Mouse (Mus musculus) forebrain, embryonic 12.5 days (tissue): ENCODE data around the gene Olfr1290. TPM values are rescaled to one million over a fixed set of nuclear protein-coding genes. Genes with fewer than 3 reads are reported as not detected.

Experiments used
- ATAC-seq: fragments of 200-750 bp; cut with Nextera tagmentation; 2 replicates; pipeline ENCODE4 v1.8.0; 2017; ENCODE audit warnings: moderate TSS enrichment; ENCODE audit not compliant: low FRiP score
- H3K27ac ChIP-seq: fragments of 300-500 bp; sonication (generic); 2 replicates; pipeline ENCODE4 v1.5.1; 2016; ENCODE audit warnings: mild to moderate bottlenecking
- H3K27me3 ChIP-seq: fragments of 300-500 bp; sonication (generic); 2 replicates; pipeline ENCODE4 v1.6.1; 2016; ENCODE audit warnings: mild to moderate bottlenecking
- H3K36me3 ChIP-seq: fragments of 300-500 bp; sonication (generic); replicated peaks from 2 replicates; pipeline ENCODE4 v1.6.1; 2016; ENCODE audit warnings: mild to moderate bottlenecking
- H3K4me1 ChIP-seq: fragments of 300-500 bp; sonication (generic); 2 replicates; pipeline ENCODE4 v1.6.1; 2016
- H3K4me2 ChIP-seq: fragments of 300-500 bp; sonication (generic); 2 replicates; pipeline ENCODE4 v1.6.1; 2016; ENCODE audit warnings: mild to moderate bottlenecking, moderate library complexity
- H3K4me3 ChIP-seq: fragments of 300-500 bp; sonication (generic); replicated peaks from 2 replicates; pipeline ENCODE4 v1.5.1; 2016; ENCODE audit warnings: mild to moderate bottlenecking
- H3K9ac ChIP-seq: fragments of 300-500 bp; sonication (generic); 2 replicates; pipeline ENCODE4 v1.6.1; 2016; ENCODE audit warnings: mild to moderate bottlenecking
- H3K9me3 ChIP-seq: fragments of 300-500 bp; sonication (generic); 2 replicates; pipeline ENCODE4 v1.6.1; 2016
- WGBS: fragments of 180-500 bp; shearing (Covaris S2); methylation state at CpG from one replicate; pipeline ENCODE4 v1.1.7; 2016; 5-methylcytosine and 5-hydroxymethylcytosine counted together
- polyA plus RNA-seq: library from polyadenylated mRNA; unstranded; fragments of >200 nt; fragmentation: Nextera tagmentation; extraction: Ambion mirVana; gene quantifications from 2 replicates; pipeline ENCODE4 v1.2.1, GENCODE M21; 2016

The Olfr1290 gene
- polyA plus RNA-seq: not detected in 2 replicates

- no peak for ATAC-seq
- Histone ChIP-seq H3K4me3 (no peak within 1 kb of the TSS), H3K9me3 (no peaks in the 10 kb centered on the region), H3K27ac (no peak within 1 kb of the TSS), H3K27me3 (no peaks in the 10 kb centered on the region), H3K9ac (no peak within 1 kb of the TSS), H3K4me1 (no peaks in the 10 kb centered on the region), H3K4me2 (no peak within 1 kb of the TSS), H3K36me3 (no peaks in the 10 kb centered on the region)
- 81% methylated on average over 5 of the region's 5 CpGs for WGBS
These were observed at the start of gene Olfr1290 for GRCm38 (mm10) chr2:111493729-111494128. Gene Olfr1290, minus strand, starts transcription at chr2:111493829.

DNA sequence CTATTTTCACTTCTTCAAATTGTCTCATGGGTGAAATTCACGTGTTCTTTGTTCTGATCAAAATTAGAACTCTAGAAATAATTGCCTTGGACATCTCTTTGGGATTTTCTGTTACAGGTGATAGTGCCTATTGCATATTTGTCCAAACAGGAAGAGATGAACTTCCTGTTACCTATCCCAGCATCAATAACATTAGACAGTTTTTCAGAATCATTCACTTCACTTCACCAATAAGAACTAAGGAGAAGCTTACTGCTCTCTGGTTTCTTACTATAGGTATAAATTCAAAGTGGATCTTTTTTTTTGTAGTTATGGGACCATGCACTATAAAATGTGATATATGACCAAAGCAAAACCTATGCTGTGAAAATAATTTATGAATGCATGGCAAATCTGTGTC is 46.6 kb upstream of the Olfr1290 start, which contains the start of gene Olfr1294:
Olfr1294 (minus strand) TSS at position 101 of the 400 bp plus-strand sequence.
- 54% methylated on average over 1 of the region's 1 CpGs for WGBS
- no peak within 1 kb of the TSS for H3K27ac ChIP-seq
- ATAC-seq: no peak

GRCm38 (mm10) chr2:111524903-111525302 is 31.3 kb upstream of the Olfr1290 start, which contains the start of gene Olfr1293-ps:
Gene Olfr1293-ps, plus strand, starts transcription at chr2:111525203.
- Histone ChIP-seq H3K4me1 (no peaks in the 10 kb centered on the region), H3K27me3 (no peaks in the 10 kb centered on the region), H3K4me2 (no peak within 1 kb of the TSS), H3K36me3 (no peaks in the 10 kb centered on the region), H3K27ac (no peak within 1 kb of the TSS), H3K9me3 (0 out of 2 replicates have a peak, but pooled peaks cover 2% of the 10 kb centered on the region), H3K9ac (no peak within 1 kb of the TSS), H3K4me3 (no peak within 1 kb of the TSS)
- no peak for ATAC-seq
- WGBS: 93% methylated on average over 1 of the region's 1 CpGs

More for the DNA sequence above, 46.6 kb upstream of the Olfr1290 start, which contains the start of gene Olfr1294:
- H3K4me1 ChIP-seq: no peaks in the 10 kb centered on the region
- no peak within 1 kb of the TSS for H3K4me3 ChIP-seq
- H3K4me2 ChIP-seq: no peak within 1 kb of the TSS
- no peaks in the 10 kb centered on the region for H3K9me3 ChIP-seq
- H3K27me3 ChIP-seq: no peaks in the 10 kb centered on the region
- H3K9ac ChIP-seq: no peak within 1 kb of the TSS
- no peaks in the 10 kb centered on the region for H3K36me3 ChIP-seq

DNA sequence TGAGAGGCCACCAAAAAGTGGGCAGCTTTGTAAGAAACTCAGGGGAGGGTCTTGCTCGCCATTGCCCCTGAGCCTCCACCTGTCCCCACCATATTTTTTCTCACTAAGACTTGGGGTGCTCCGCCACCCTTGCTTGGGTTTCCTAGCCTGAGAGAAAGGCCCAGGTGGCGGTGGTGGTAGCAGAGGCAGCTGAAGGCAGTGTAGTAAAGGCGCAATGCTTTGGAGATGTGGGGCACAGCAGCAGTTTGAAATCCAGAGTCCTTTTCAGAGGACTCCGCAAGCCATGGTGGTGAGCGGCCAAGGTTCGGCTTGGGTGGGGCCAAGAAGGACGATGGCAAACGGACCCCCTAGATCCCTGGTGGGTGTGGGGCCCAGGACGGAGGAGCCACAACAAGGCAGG is 23.8 kb upstream of the Olfr1290 start:
- no peak for ATAC-seq
- 93% methylated on average over 10 of the region's 10 CpGs for WGBS

GRCm38 (mm10) chr2:111496880-111497279 is 3.3 kb upstream of the Olfr1290 start, which contains the start of gene Olfr1291-ps1:
Gene Olfr1291-ps1, plus strand, starts transcription at chr2:111497180.
- Histone ChIP-seq H3K27ac (no peak within 1 kb of the TSS), H3K27me3 (no peaks in the 10 kb centered on the region), H3K4me3 (no peak within 1 kb of the TSS), H3K9ac (no peak within 1 kb of the TSS), H3K36me3 (no peaks in the 10 kb centered on the region), H3K4me2 (no peak within 1 kb of the TSS), H3K9me3 (no peaks in the 10 kb centered on the region), H3K4me1 (no peaks in the 10 kb centered on the region)
- WGBS: 91% methylated on average over 3 of the region's 3 CpGs
- ATAC-seq: no peak

More for the DNA sequence above, 23.8 kb upstream of the Olfr1290 start:
- Histone ChIP-seq H3K4me2 (no peak overlapping the region), H3K4me3 (no peak overlapping the region), H3K36me3 (no peaks in the 10 kb centered on the region), H3K9ac (no peak overlapping the region), H3K9me3 (0 out of 2 replicates have a peak, but pooled peaks cover 6% of the 10 kb centered on the region), H3K27me3 (no peaks in the 10 kb centered on the region), H3K27ac (no peak overlapping the region), H3K4me1 (no peaks in the 10 kb centered on the region)

DNA sequence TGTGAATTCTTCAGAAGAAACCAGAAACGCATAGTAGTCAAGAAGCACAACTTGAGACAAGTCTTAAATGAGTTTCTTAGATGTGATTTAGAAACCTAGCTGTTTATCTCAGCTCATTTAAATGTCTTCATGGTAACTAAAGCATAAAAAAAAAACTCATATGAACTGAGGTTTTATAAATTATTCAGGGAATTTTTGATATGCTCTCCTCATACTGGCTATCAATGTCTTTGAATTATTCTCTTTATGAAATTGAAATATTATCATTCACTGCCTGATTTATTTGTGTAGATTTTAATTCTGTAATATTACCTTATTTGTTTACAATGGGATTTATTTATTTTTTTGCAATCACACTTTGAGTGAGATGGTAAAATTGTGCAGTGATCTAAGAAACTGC is 13.1 kb downstream of the Olfr1290 start, which contains the start of gene Olfr1289:
Olfr1289 (plus strand) TSS at position 301 of the 400 bp plus-strand sequence.
- H3K27me3 ChIP-seq: no peaks in the 10 kb centered on the region
- WGBS: 86% methylated on average over 1 of the region's 1 CpGs
- no peaks in the 10 kb centered on the region for H3K36me3 ChIP-seq
- no peak for ATAC-seq
- H3K9ac ChIP-seq: no peak within 1 kb of the TSS
- no peaks in the 10 kb centered on the region for H3K4me1 ChIP-seq
- no peak within 1 kb of the TSS for H3K4me2 ChIP-seq
- no peak within 1 kb of the TSS for H3K4me3 ChIP-seq
- no peak within 1 kb of the TSS for H3K27ac ChIP-seq
- H3K9me3 ChIP-seq: no peaks in the 10 kb centered on the region

DNA sequence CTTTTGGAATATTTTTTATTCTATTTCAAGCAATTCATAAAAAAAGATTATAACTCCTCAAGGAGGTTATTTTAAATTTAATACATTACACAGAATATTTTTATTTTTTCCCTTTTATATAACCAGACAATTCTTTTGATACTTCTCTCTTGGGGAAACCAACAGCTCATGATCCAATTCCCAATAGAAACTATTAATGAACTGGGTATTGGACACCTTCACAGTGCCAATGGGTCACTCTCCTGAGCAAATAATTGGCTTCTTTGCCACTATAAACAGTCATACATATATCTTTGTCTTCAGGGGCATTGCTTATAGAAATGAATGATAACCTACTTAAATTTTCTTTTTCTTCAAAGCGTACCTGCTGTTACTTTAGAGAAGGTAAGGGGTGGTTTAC is 19.8 kb downstream of the Olfr1290 start, which contains the start of gene Olfr1288:
Olfr1288 (plus strand) TSS at position 301 of the 400 bp plus-strand sequence.
- no peak within 1 kb of the TSS for H3K9ac ChIP-seq
- H3K27ac ChIP-seq: no peak within 1 kb of the TSS
- H3K27me3 ChIP-seq: no peaks in the 10 kb centered on the region
- no peaks in the 10 kb centered on the region for H3K9me3 ChIP-seq
- H3K4me2 ChIP-seq: no peak within 1 kb of the TSS
- no peak for ATAC-seq
- H3K36me3 ChIP-seq: no peaks in the 10 kb centered on the region
- H3K4me1 ChIP-seq: no peaks in the 10 kb centered on the region
- 84% methylated on average over 1 of the region's 1 CpGs for WGBS
- H3K4me3 ChIP-seq: no peak within 1 kb of the TSS

GRCm38 (mm10) chr2:111448842-111449241 is 44.8 kb downstream of the Olfr1290 start, which contains the start of gene Olfr1287:
Gene Olfr1287, plus strand, starts transcription at chr2:111449142.
- Histone ChIP-seq H3K36me3 (no peaks in the 10 kb centered on the region), H3K27me3 (no peaks in the 10 kb centered on the region), H3K4me3 (no peak within 1 kb of the TSS), H3K9me3 (no peaks in the 10 kb centered on the region), H3K27ac (no peak within 1 kb of the TSS), H3K9ac (no peak within 1 kb of the TSS), H3K4me2 (no peak within 1 kb of the TSS), H3K4me1 (no peaks in the 10 kb centered on the region)
- no peak for ATAC-seq
- 69% methylated on average over 1 of the region's 1 CpGs for WGBS

Other genes starting within 250 kb of the Olfr1290 start
- not detected in 2 replicates for gene Olfr1276, start 239.3 kb downstream of the Olfr1290 start, polyA plus RNA-seq
- gene Olfr1277, start 219.7 kb downstream of the Olfr1290 start, polyA plus RNA-seq: not detected in 2 replicates
- gene Olfr1278, start 203.7 kb downstream of the Olfr1290 start, polyA plus RNA-seq: not detected in 2 replicates
- gene Olfr1279, start 193.2 kb downstream of the Olfr1290 start, polyA plus RNA-seq: not detected in 2 replicates
- gene Olfr1280, start 179.8 kb downstream of the Olfr1290 start, polyA plus RNA-seq: not detected in 2 replicates
- gene Olfr1281, start 167.3 kb downstream of the Olfr1290 start, polyA plus RNA-seq: not detected in 2 replicates
- not detected in 2 replicates for gene Olfr1282, start 157.8 kb downstream of the Olfr1290 start, polyA plus RNA-seq
- not detected in 2 replicates for gene Olfr1283, start 127.0 kb downstream of the Olfr1290 start, polyA plus RNA-seq
- not detected in 2 replicates for gene Olfr1284, start 118.3 kb downstream of the Olfr1290 start, polyA plus RNA-seq
- not detected in 2 replicates for gene Olfr1286, start 70.7 kb downstream of the Olfr1290 start, polyA plus RNA-seq
- gene Olfr1287, start 44.7 kb downstream of the Olfr1290 start, polyA plus RNA-seq: not detected in 2 replicates
- gene Olfr1288, start 19.7 kb downstream of the Olfr1290 start, polyA plus RNA-seq: not detected in 2 replicates
- not detected in 2 replicates for gene Olfr1289, start 13.0 kb downstream of the Olfr1290 start, polyA plus RNA-seq
- gene Olfr1291-ps1, start 3.4 kb upstream of the Olfr1290 start, polyA plus RNA-seq: not detected in 2 replicates
- gene Olfr1293-ps, start 31.4 kb upstream of the Olfr1290 start, polyA plus RNA-seq: not detected in 2 replicates
- not detected in 2 replicates for gene Olfr1294, start 46.5 kb upstream of the Olfr1290 start, polyA plus RNA-seq
- gene Olfr1295, start 75.9 kb upstream of the Olfr1290 start, polyA plus RNA-seq: not detected in 2 replicates
- gene Olfr1297, start 132.7 kb upstream of the Olfr1290 start, polyA plus RNA-seq: not detected in 2 replicates
- gene Olfr1298, start 155.4 kb upstream of the Olfr1290 start, polyA plus RNA-seq: not detected in 2 replicates
- gene Olfr1299, start 167.6 kb upstream of the Olfr1290 start, polyA plus RNA-seq: not detected in 2 replicates